Mouse (Mus musculus) kidney, postnatal 25 days (tissue): ENCODE measurements around the gene Sdhaf3.
"Not testable (repeated sequence)": the region's sequence is repeated elsewhere in the genome, so short reads cannot be mapped to it uniquely, and the experiment has no call there.

Experiments
- DNase-seq, 2 experiments: peaks; one replicate each; pipeline ENCODE4 v3.0.0; 2021; ENCODE audit warnings: mixed read lengths in 2 of 2

Sdhaf3 gene

DNA sequence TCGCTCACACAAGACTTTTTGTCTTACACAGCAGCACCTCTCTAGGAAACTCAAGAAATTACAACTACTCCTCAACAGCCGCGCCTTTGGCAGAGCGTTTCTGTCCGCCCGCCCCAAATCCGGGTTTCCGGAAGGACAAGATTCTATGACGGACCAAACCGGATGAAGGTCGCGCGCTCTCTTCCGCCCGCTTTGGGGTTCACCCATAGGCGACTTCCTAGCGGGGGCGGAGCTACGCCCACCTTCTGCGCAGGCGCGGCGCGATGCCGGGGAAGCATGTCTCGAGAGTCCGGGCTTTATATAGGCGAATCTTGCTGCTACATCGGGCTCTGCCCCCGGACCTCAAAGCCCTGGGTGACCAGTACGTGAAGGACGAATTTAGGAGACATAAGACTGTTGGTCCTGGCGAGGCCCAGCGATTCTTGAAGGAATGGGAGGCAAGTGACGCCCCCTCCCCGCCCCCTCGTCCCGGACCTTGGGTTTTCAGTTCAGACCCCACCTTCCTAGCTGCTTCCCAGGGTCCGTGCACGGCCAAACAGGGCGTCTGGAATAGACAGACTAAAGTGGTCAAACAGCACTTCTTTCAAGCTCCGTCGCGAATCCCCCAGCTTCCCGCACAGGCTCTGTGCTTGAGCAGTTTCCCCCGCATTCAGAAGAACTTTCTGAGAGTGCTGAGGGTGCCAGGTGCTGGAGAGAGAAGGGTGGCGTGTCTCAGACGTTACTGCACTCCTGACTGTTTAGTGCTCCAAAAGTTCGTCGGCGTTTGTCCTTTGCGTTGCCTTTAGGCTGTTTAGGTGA, at the start of gene Sdhaf3:
TSS of gene Sdhaf3 (plus strand) at position 241 of the 798 bp plus-strand sequence.
- peak; percentile 95 to 96 for DNase-seq

DNA sequence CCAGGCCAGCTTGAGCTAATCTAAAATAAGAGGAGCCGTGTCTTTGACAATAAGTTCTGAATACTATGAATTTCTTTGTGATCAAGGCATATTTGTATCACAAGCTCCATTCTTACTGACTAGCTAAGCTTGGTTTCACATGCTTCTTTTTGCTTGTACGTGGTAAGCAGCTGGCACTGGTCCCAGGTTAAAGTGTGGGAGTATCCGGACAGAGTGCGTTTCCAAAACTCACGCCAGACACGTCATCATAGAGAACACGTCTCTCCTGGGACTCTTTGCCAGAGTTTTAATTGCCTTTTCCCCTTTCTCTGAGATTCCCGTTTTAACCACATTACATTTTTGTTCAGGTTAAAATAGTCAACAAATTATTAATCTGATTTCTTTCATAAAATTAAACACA, 46.2 kb upstream of the Sdhaf3 start:
- DNase-seq: peak; percentile 66 to 67

DNA sequence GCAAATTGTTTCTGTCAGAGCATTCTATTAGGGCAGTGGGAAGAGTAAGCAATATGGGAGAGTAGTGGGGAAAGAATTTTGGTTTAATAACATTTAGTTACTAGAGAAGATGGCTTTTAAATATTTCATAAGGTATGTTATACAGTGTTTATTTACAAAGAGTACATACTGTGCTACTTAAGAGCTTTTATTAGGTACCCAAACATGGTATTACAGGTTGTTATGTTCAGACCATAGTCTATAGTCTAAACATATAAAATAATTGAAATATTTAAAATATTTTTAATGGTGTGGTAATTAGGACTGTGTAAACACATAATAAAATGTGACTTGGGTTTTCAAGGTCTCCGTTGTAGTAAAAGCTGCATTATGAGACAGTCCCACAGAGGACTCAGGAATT, 41.5 kb upstream of the Sdhaf3 start:
- no peak for DNase-seq

DNA sequence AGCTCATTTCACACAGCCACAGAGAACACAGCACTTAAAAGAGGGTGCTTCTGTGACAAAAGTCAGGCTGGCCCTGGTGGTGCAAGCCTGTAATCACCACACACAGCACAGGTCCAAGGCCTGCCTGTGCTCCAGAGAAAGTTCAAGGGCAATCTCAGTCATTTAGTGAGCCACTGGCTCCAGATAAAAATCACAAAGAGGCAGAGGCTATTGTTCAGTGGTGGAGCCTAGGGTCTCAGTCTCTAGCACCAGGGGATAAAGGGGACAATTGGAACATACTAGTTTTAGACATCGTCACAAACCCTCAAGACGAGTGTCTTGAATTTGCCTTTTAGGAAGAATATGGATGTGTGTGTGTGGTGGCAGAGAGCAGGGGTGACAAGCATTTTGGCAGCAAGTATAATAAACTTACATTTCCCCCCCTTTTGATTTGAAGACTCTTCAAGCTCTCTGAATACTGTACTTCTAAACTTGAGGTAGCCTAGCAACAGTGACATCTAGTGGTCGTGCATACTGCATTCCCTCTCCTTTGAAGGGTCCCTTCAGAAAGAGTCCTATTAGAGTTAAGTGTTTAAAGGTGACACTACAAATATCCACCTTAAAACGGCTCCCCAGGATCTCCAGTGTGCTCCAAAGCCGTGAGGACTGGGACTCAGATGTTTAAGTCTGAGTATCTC, 40.8 kb upstream of the Sdhaf3 start:
- peak in 1 of 2 experiments; percentile 62 for DNase-seq

DNA sequence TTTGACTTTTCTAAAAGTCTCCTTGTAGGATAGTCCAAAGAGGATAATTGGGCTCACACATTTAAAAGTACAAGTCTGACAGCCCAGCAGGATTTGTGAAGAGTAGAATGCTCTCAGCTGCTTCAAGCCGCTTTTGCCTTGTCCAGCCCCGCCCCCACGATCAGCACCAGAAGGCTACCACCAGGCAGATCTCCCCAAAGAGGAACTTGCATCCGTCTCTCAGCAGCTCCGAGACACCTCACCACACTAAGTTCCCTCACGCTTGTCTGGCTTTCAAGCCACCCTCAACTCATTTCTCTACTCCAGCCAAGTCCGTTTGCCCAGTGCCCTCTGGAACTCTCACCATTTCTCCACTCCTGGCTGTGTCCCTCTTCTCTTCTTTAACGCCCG, 40.3 kb upstream of the Sdhaf3 start:
- no peak for DNase-seq

DNA sequence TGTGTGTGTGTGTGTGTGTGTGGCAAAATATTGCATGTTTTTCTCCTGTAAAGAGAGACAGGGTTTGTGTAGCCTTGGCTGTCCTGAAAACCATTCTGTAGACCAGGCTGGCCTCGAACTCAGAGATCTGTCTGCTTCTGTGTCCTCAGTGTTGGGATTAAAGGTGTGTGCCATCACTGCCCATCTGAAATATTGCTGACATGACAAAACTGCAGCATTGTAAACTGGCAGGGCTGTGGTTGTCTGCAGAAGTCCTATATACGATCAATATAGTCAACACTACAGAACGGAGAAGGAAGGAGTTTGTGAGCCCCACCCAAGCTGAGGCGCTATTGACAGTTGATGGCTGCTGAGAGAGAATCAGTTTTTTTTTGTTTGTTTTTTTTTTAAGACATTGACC, 38.5 kb upstream of the Sdhaf3 start:
- no peak for DNase-seq

DNA sequence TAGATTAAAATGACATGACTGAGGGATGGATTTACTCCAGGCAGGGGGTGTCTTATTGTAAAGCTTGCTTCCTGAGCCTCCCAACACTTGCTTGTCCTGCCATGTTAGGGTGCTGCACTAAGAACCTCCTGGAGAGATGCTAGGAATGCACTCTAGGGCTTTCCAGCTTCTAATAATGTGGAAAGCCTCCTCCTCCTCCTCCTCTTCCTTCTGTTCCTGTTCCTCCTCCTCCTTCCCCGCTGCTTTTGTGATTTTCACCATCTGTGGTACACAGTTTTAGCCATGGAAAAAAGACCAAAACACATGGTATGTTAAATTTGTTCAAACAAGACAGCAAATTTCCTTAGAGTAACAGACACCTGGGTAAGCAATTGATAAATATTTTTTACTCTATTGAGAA, 30.5 kb upstream of the Sdhaf3 start:
- DNase-seq: no peak

DNA sequence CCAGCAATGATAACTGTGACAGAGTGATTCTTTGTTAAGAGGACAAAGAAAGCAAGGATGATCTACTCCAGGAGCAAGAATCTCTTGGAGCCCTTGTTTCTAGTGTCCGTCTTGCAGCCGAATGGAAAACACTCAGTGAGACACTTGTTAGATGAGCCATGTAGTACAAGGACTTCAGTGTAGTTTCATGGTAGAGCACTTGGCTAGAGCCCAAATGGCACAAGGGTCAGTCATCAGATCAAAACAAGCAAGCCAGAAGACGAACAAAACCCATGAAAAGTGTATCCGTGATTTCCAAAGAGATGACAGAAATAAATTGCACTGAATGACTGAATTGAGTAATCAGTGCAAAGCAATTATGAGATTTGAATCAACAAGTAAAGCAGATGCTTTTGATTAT, 25.0 kb upstream of the Sdhaf3 start:
- DNase-seq: no peak

DNA sequence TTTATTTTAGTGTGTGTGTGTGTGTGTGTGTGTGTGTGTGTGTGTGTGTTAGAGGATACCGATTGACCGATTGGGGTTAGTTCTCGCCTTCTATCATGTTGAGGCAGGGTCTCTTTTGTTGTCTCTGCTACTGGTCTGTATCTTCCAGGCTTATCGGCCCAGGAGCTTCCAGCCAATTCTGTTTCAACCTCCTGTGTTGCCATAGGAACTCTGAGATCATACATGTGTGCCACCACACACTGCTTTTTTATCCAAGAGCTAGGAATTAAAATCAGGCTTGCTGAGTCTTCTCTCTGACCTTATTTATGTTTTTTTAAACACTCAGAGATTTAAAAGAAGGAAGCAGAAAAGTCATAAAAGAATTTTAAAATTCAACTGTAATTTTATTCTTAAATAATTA, 24.3 kb upstream of the Sdhaf3 start:
- no peak for DNase-seq

DNA sequence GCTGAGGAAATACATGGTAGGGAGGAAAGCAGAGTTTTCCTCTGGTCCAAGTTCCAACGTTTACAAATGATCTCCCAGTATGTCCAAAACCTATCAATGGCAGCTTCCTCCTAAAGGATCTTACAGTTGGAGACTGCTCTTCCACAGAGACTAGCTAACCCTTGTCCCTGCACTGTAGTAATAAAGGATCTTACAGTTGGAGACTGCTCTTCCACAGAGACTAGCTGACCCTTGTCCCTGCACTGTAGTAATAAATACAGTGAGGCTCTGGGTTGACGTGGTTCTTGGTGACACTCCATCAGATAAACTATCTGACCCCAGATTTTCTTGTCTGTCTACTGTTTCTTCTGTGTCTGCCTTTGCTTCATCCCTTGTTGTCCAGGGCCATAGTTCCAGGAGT, 15.0 kb upstream of the Sdhaf3 start:
- DNase-seq: no peak

DNA sequence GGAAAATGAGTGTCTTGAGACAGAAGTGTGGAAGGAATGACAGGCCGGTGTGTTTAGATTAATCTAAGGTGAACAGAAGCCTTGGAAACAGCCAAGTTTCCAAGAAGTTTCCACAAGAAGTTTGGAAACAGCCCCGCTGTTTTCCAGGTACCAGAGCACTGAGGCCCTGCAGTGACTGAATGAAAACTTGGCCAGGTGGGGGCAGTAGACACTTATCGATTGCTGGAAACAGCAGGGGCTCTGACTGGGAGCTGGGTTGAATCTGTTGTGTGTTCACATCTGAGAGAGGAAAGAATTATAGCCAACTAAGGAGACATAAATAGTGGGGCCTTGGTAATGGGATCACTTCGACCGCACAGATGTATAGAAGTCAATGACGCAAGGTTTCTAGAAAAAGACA, 13.0 kb upstream of the Sdhaf3 start:
- DNase-seq: peak in 1 of 2 experiments; percentile 66

DNA sequence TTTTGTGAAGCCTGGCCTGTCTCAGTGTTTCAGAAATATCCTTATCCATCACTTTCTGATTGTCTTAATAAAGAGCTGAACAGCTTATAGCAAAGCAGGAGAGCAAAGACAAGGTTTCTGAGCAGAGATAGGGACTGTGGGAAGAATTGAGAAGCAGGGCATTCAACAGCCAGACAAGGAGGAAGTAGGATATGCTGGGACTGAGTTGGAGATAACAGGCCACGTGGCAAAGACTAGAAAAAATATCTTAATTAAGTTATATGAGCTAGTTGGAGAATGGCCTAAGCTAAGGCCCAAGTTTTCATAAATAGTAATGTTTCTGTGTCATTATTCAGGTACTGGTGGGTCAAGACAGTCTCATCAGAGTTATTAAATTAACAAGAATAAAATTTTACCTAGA, 8.2 kb upstream of the Sdhaf3 start:
- DNase-seq: no peak

DNA sequence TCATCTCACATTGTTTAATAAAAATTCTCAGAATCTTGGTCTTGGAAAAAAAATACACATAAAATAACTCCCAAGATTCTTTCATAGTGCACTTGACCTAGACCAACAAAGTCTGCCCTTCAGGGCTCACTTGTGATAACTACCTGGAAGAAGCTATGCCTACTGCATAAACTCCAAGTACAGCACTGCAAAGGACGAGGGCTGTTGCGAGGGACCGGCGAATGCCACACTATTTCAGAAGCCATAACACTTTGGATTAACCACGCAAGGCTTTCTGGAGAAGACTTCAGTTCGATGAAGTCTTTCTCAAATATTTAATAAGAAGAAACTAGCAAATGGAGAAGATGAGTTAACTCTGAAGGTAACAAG, 425 bp upstream of the Sdhaf3 start:
- DNase-seq: no peak

DNA sequence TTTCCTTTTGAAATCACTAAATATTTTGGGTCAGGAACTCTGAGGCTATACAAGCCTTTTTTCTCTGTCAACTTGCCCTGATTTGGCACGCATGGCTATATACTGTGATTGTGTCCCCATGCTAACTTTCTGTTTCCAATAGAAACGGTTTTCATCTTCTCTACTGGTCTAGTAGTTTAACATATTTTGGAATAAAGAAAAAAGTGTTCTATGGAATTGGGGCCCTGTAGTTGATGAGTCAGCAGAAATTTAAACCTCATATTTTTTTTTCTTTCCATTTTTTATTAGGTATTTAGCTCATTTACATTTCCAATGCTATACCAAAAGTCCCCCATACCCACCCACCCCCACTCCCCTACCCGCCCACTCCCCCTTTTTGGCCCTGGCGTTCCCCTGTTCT, 3.4 kb downstream of the Sdhaf3 start:
- not testable (repeated sequence) for DNase-seq

DNA sequence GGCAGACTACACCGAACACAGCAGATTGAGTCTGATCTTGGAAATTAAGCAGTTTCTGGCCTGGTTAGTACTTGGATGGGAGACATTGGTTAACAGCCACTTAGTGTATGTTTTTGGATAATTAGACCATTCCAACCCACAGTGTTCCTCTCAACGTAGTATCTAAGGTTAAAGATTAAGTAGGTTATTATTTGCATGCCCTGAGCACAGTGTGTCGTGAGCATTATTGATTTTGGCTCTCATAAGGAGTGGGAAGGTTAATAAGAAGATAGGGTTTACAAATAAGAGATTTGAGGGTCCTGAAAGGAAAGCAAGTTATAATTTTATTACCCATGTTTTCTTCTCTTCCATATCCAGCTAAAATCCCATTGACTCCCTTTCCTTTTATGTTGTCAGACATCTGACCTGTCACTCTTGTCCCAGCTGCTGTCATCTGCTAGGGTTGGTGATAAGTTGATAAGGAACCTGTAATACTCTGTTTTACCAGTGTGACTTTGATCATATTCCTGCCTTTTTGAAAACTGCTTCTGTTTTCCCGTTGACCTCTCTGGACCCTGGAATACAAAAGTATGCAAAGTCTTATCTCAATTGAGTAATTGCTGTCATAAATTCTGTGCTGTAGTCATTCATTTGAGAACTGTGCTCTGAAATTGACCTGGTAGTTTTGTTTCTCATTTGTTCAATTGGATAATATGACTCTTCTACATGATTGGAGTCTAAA, 41.6 kb downstream of the Sdhaf3 start:
- DNase-seq: no peak

DNA sequence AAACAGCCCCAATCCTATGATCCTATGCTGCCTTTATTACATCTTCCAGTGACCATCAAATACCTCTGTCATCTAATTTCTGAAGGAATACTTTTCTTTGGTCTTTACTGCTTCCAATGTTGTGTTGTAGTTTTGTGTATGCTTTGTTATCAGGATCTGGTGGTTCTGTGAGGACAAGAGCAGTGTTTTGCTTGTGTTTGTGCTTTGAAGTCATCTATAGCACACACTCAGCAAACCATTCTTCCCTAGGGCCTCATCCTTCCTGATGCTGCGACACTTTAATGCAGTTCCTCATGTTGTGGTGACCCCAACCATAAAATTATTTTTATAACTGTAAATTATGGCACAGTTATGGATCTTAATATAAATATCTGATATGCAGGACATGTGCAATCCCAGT, 42.2 kb downstream of the Sdhaf3 start:
- DNase-seq: no peak

DNA sequence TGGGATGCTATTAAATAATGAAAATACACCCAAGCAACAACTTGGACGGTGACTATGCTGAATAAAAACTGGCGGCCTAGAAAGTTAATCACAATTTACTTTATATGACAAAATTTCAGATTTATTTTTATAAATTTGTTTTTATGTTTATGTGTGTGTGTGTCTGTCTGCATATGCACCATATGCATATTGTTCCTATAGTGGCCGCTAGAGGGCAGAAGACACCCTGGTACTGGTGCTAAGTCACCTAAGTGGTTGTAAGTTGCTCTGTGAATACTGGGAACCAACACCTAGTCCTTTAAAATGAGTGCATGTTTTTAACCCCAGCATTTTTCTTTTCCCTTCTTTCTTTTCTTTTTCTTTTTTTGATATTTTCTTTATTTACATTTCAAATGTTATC, 43.2 kb downstream of the Sdhaf3 start:
- no peak for DNase-seq

DNA sequence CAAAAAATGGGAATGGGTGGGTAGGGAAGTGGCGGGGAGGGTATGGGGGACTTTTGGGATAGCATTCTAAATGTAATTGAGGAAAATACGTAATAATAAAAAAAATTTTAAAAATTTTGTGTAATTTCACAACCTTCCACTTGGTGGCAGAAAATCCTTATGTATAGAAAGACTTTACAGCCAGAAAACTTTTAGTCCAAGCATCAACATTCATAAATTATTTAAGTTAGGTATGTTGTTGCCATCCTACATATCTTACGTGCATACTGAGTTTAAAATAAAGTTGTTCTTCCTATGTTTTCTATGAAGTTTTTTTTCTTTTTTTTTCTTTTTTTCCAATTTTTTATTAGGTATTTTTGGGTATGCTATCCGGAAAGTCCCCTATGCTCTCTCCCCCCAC, 47.3 kb downstream of the Sdhaf3 start:
- DNase-seq: no peak

DNA sequence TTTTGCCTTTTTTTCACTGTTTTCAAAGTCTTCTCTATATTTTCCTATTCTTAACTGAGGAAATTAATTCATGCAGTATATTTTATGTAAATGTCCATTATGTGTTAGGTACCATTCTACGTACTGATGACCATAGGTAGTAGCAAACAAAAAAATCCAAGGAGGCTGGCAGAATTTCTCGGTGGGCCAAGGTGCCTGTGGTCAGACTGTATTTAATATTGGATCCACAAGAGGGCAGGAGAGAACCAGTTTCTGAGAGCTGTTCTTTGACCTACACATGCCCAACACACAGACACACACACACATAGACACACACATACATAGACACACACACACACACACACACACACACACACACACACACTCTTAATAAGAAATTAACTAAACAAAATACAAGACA, 48.2 kb downstream of the Sdhaf3 start:
- no peak for DNase-seq

DNA sequence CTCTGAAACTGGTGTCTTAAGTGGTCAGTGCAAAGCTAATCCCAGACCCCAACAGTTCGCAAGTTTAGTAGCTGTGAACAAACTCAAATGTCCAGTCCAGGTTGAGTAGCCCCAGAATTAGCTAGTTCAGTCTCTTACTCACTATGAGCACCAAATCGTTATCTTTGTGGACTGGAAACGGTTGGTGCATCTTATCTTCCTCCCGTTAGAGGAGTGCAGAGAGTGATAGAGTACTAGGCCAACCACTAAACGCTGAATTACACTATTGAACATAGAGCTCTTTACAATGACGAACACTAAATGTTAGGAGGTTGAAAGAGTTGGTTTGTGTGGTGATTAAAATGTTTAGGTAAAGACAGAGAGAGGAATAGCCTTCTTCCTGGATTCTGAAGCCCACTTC, 82.3 kb downstream of the Sdhaf3 start:
- DNase-seq: no peak

DNA sequence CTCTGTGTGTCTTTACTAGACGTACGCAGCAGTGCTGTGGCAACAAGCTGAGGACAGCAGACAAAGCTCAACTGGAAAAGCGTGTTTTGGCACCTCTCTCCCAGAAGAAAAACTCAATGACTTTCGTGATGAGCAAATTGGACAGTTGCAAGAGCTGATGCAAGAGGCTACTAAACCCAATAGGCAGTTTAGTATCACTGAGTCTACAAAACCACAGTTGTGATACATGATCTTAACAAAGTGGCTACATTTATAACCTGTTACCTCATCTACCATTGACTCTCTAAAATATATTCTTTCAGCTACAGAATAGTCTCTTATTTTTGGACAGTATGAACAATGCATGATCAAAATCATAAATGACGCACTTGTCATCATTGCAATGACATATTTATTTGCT, 83.0 kb downstream of the Sdhaf3 start:
- no peak for DNase-seq

DNA sequence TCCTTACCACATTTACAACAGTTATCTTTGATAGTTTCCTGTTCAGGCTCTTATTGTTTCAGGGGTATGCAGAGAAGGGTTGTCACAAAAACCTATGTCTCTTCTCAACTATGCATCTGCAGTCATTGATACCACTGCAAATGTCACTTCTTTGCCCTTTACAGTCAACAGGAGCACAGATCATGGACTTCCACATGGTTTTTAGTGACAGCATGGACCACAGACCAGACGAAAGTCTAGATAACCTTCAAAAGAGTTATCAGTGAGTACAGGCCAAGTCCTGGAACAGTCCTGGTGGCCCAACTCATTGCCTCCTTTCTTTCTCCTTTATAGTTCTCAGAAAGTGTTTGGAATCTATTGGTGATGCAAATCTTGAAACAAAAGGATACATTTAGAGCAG, 86.1 kb downstream of the Sdhaf3 start:
- DNase-seq: no peak

DNA sequence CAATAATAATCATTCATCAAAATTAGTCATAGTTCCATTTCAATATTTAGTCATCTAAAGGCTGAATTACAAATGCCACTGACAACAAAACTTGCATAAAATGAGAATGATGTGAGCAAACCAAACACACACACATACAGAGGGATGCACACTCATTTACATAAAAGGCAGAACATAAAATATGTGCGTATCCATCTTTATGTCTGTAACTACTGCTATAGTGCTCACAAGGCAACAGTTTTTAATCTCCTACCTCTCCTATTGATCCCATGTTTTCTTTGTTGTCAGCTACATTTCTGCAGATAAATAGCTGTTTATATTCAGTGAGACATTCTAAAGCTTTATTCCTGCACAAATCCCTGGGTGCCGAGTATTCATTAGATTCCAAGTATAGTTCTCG, 107.0 kb downstream of the Sdhaf3 start:
- DNase-seq: no peak

DNA sequence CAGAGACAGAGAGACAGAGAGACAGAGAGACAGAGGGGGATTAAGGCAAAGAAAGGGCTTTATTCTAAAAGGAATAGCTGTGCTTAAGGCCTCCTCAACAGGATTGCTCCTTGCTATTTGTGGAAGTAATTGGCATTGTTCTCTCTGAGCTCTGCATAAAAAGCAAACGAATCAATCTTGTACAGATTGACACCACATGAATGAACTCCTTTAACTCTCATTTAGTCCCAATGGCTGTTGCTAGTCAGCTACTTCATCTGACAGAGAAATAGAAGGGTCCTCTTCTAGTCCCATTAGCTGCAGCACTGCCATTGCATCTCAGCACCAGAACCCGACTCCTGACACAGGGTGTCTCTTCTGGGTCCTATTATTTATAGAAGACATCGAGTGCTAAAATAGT, 113.0 kb downstream of the Sdhaf3 start:
- no peak for DNase-seq
